In genomic region chr4:149690828-149691280, GRCm38 (mm10) we compare ENCODE assay signal across 16 mouse cellular contexts. TPM values are rescaled to one million over a fixed set of nuclear protein-coding genes. Genes with fewer than 3 reads are reported as not detected.
DNase-seq lines count a peak whose midpoint lies in the region; ATAC-seq and TF ChIP-seq lines count a peak whose summit lies in the region.
"Had no signal": no experiment of that assay in that cellular context is flagged by ENCODE, and none has a peak within 500 bp of the region (broad histone marks: within the 10 kb centered on the region; RNA-seq: fewer than 3 reads in every experiment).

No protein-coding gene starts in this region.

- H3K4me3 ChIP-seq in heart, embryonic 15.5 days, result no peak overlapping the region
- peak overlapping the region; percentile 3 to 7; a peak in 2 of 4 replicates for H3K4me3 ChIP-seq in MEL (ENCODE audit: control insufficient read depth in 1 of 2, insufficient read depth in 1 of 2, low read depth in 2 of 2, low read length in 2 of 2)
- no peak overlapping the region for H3K4me3 ChIP-seq in liver, embryonic 12.5 days
- H3K4me3 ChIP-seq: forebrain, embryonic 10.5 days; hindbrain, embryonic 12.5 days had no signal

- H3K4me1 ChIP-seq in heart, embryonic 15.5 days (replicated peaks), result peaks cover 17% of the 10 kb centered on the region
- peaks cover 29 to 38% of the 10 kb centered on the region in 2 experiments for H3K4me1 ChIP-seq in MEL (ENCODE audit: control insufficient read depth in 1 of 2, insufficient read depth in 2 of 2, low read length in 2 of 2)
- peaks cover 30% of the 10 kb centered on the region for H3K4me1 ChIP-seq in liver, embryonic 12.5 days

- H3K9me3 ChIP-seq in heart, embryonic 15.5 days (replicated peaks), result no peaks in the 10 kb centered on the region
- no peaks in the 10 kb centered on the region for H3K9me3 ChIP-seq in MEL (replicated peaks; ENCODE audit: insufficient read depth, low read length)
- H3K9me3 ChIP-seq in liver, embryonic 12.5 days (replicated peaks), result no peaks in the 10 kb centered on the region
- H3K9me3 ChIP-seq: forebrain, embryonic 10.5 days; hindbrain, embryonic 12.5 days had no signal

- TF ChIP-seq RAD21 in MEL (IDR thresholded peaks at IDR 0.05; ENCODE audit: low read depth, low read length), result no peak

- H3K79me2 ChIP-seq in MEL (ENCODE audit: control insufficient read depth, insufficient read depth, low read length, poor library complexity), result peaks cover 3% of the 10 kb centered on the region; the same call in 1 of the 2 replicates

- peak; percentile 50; the same call in 1 of the 2 replicates for ATAC-seq in heart, embryonic 15.5 days (replicated peaks; ENCODE audit: insufficient number of reproducible peaks, insufficient read depth, low FRiP score, low read depth)
- ATAC-seq in liver, embryonic 12.5 days, result peak; percentile 77
- no peak for ATAC-seq in CD4-positive, CD25-positive, alpha-beta regulatory T cell, adult 4 months
- ATAC-seq: intestine, embryonic 16.5 days had no signal

- no peak overlapping the region for H3K4me2 ChIP-seq in heart, embryonic 15.5 days
- peak overlapping the region; percentile 42 for H3K4me2 ChIP-seq in liver, embryonic 12.5 days
- H3K4me2 ChIP-seq: hindbrain, embryonic 12.5 days had no signal

- TF ChIP-seq POLR2A in MEL (IDR thresholded peaks at IDR 0.05; ENCODE audit: control insufficient read depth in 1 of 2, insufficient read depth in 1 of 2, low read depth in 1 of 2, low read length in 2 of 2, poor library complexity in 1 of 2), result no peak

- TF ChIP-seq CTCF in MEL (IDR thresholded peaks at IDR 0.05 in 2 of 3, conservative IDR thresholded peaks at IDR 0.05 in 1 of 3; ENCODE audit: control insufficient read depth in 1 of 3, insufficient read depth in 1 of 3, low read depth in 2 of 3, low read length in 3 of 3, poor library complexity in 1 of 3, severe bottlenecking in 1 of 3), result 0 out of 6 replicates have a peak, but pooled peaks of 1 of the 3 experiments have one; percentile 5

- peak; percentile 72 to 78 for TF ChIP-seq EP300 in MEL (IDR thresholded peaks at IDR 0.05; ENCODE audit: low read depth in 1 of 2, low read length in 2 of 2)

- DNase-seq in heart, adult 9 months (ENCODE audit: low spot score in 2 of 2), result no peak
- peak; percentile 71 for DNase-seq in 416B (ENCODE audit: low read depth)
- DNase-seq in MEL (ENCODE audit: low read depth, low spot score), result peak; percentile 86
- DNase-seq in lung, postnatal 4 days, result no peak
- no peak for DNase-seq in frontal cortex, postnatal 10 days (ENCODE audit: low spot score in 2 of 2)
- DNase-seq: adrenal gland, adult 2 months; cerebellum, adult 9-11 months; kidney, postnatal 25 days; left cerebral cortex, postnatal 4 days; right cerebral cortex, postnatal 25 days had no signal

- no peak overlapping the region for H3K9ac ChIP-seq in heart, embryonic 15.5 days
- H3K9ac ChIP-seq in MEL (ENCODE audit: control insufficient read depth, low read depth, low read length, poor library complexity, severe bottlenecking), result peak overlapping the region; percentile 41
- no peak overlapping the region; the same call in 1 of the 2 replicates for H3K9ac ChIP-seq in liver, embryonic 12.5 days
- H3K9ac ChIP-seq: hindbrain, embryonic 12.5 days had no signal

- no peaks in the 10 kb centered on the region for H3K36me3 ChIP-seq in heart, embryonic 15.5 days
- H3K36me3 ChIP-seq in MEL (ENCODE audit: control insufficient read depth in 1 of 2, insufficient read depth in 2 of 2, low read length in 2 of 2), result peaks cover 3 to 28% of the 10 kb centered on the region in 2 experiments; a peak in 2 of 4 replicates
- no peaks in the 10 kb centered on the region for H3K36me3 ChIP-seq in liver, embryonic 12.5 days
- H3K36me3 ChIP-seq: forebrain, embryonic 10.5 days; hindbrain, embryonic 12.5 days had no signal

- H3K27ac ChIP-seq in heart, embryonic 15.5 days, result peak overlapping the region; percentile 29
- H3K27ac ChIP-seq in MEL (ENCODE audit: control insufficient read depth, low read depth, low read length), result peak overlapping the region; percentile 90
- H3K27ac ChIP-seq in liver, embryonic 12.5 days, result peak overlapping the region; percentile 61
- H3K27ac ChIP-seq: forebrain, embryonic 10.5 days; hindbrain, embryonic 12.5 days had no signal

- H3K27me3 ChIP-seq in heart, embryonic 15.5 days, result no peaks in the 10 kb centered on the region
- no peaks in the 10 kb centered on the region for H3K27me3 ChIP-seq in MEL (ENCODE audit: control insufficient read depth in 1 of 2, insufficient read depth in 2 of 2, low read length in 2 of 2)
- no peaks in the 10 kb centered on the region for H3K27me3 ChIP-seq in liver, embryonic 12.5 days (replicated peaks)
- H3K27me3 ChIP-seq: hindbrain, embryonic 12.5 days had no signal

- 33% methylated on average over 8 of the region's 8 CpGs for WGBS in heart, embryonic 15.5 days
- 31% methylated on average over 8 of the region's 8 CpGs for WGBS in liver, embryonic 12.5 days (ENCODE audit: insufficient replicate concordance)

TF ChIP-seq in MEL, 35 proteins besides CTCF, POLR2A, EP300 and RAD21:
- peak; percentile 47; the same call in 1 of the 2 replicates for TF ChIP-seq RCOR1 (IDR thresholded peaks at IDR 0.05; ENCODE audit: low read depth, low read length)
- TF ChIP-seq TCF12 (IDR thresholded peaks at IDR 0.05; ENCODE audit: low read depth, low read length), result peak; percentile 83
- TF ChIP-seq MAZ (IDR thresholded peaks at IDR 0.05; ENCODE audit: low read depth, low read length), result no peak
- no peak for TF ChIP-seq MAFK (IDR thresholded peaks at IDR 0.05; ENCODE audit: borderline replicate concordance, low read depth, low read length)
- TF ChIP-seq GATA1 (IDR thresholded peaks at IDR 0.05; ENCODE audit: low read depth, low read length), result peak; percentile 52
- peak; percentile 89 for TF ChIP-seq TAL1 (IDR thresholded peaks at IDR 0.05; ENCODE audit: low read length)
- TF ChIP-seq POLR2AphosphoS2 (IDR thresholded peaks at IDR 0.05; ENCODE audit: low read length), result no peak
- no peak for TF ChIP-seq ZNF384 (IDR thresholded peaks at IDR 0.05; ENCODE audit: low read depth, low read length)
- TF ChIP-seq SMC3 (IDR thresholded peaks at IDR 0.05; ENCODE audit: low read depth, low read length), result no peak
- no peak for TF ChIP-seq KAT2A (conservative IDR thresholded peaks at IDR 0.05; ENCODE audit: low read depth, low read length)
- peak; percentile 67 for TF ChIP-seq MXI1 (IDR thresholded peaks at IDR 0.05; ENCODE audit: low read depth, low read length)
- TF ChIP-seq ETS1 (IDR thresholded peaks at IDR 0.05; ENCODE audit: low read depth, low read length), result peak; percentile 60
- TF ChIP-seq USF1 (IDR thresholded peaks at IDR 0.05; ENCODE audit: low read depth, low read length), result no peak
- TF ChIP-seq NELFE (IDR thresholded peaks at IDR 0.05; ENCODE audit: low read depth, low read length), result no peak
- no peak for TF ChIP-seq ZKSCAN1 (IDR thresholded peaks at IDR 0.05; ENCODE audit: low read depth, low read length)
- peak; percentile 58 for TF ChIP-seq BHLHE40 (IDR thresholded peaks at IDR 0.05; ENCODE audit: borderline replicate concordance, low read depth, low read length)
- 0 out of 2 replicates have a peak, but pooled peaks have one; percentile 25 for TF ChIP-seq MYB (IDR thresholded peaks at IDR 0.05; ENCODE audit: low read depth, low read length)
- TF ChIP-seq CHD1 (IDR thresholded peaks at IDR 0.05; ENCODE audit: low read depth, low read length), result no peak
- 0 out of 2 replicates have a peak, but pooled peaks have one; percentile 37 for TF ChIP-seq MYC (IDR thresholded peaks at IDR 0.05; ENCODE audit: low read depth, low read length)
- TF ChIP-seq E2F4 (IDR thresholded peaks at IDR 0.05; ENCODE audit: borderline replicate concordance, low read depth, low read length), result no peak
- no peak for TF ChIP-seq POLR2AphosphoS5 (IDR thresholded peaks at IDR 0.05; ENCODE audit: borderline replicate concordance, low read depth, low read length)
- no peak for TF ChIP-seq UBTF (IDR thresholded peaks at IDR 0.05; ENCODE audit: borderline replicate concordance, insufficient read depth, low read depth, low read length)
- peak; percentile 76 for TF ChIP-seq SIN3A (IDR thresholded peaks at IDR 0.05; ENCODE audit: low read length)

RNA-seq across cellular contexts. Expression of gene Pik3cd, which starts 11.5 kb away (rescaled TPM):
- polyA plus RNA-seq in heart, embryonic 15.5 days (2015; fragmentation: Nextera tagmentation; extraction: Ambion mirVana), result 3.1 and 8.4 TPM in 2 replicates
- total RNA-seq in MEL (2012; rRNA removed), result 45.7 and 45.9 TPM in 2 replicates
- polyA plus RNA-seq in MEL (2012; ENCODE audit: insufficient read depth in 1 of 2, insufficient read length in 2 of 2, low read depth in 1 of 2, low replicate concordance in 2 of 2, missing spikeins in 1 of 2), result 100 to 1,000 TPM in 1 of 2 experiments, 10 to 100 TPM in 1; 49.8 to 152 TPM
- 7.6 and 8.9 TPM in 2 replicates for polyA plus RNA-seq in liver, embryonic 12.5 days (2016; fragmentation: Nextera tagmentation; extraction: Ambion mirVana)
- polyA plus RNA-seq in CD4-positive, CD25-positive, alpha-beta regulatory T cell, adult 4 months (2017; shearing (Covaris generic)), result 100 to 1,000 TPM; 102 to 179 TPM

RNA-seq across cellular contexts. Expression of gene Tmem201, which starts 47.0 kb away (rescaled TPM):
- 42.5 and 46.6 TPM in 2 replicates for polyA plus RNA-seq in heart, embryonic 15.5 days (2015; fragmentation: Nextera tagmentation; extraction: Ambion mirVana)
- total RNA-seq in MEL (2012; rRNA removed), result 28.3 and 31.5 TPM in 2 replicates
- 10 to 100 TPM in 1 of 2 experiments, not detected in 1; 60.6 TPM for polyA plus RNA-seq in MEL (2012; ENCODE audit: insufficient read depth in 1 of 2, insufficient read length in 2 of 2, low read depth in 1 of 2, low replicate concordance in 2 of 2, missing spikeins in 1 of 2)
- polyA plus RNA-seq in liver, embryonic 12.5 days (2016; fragmentation: Nextera tagmentation; extraction: Ambion mirVana), result 12.8 and 13.8 TPM in 2 replicates
- polyA plus RNA-seq in CD4-positive, CD25-positive, alpha-beta regulatory T cell, adult 4 months (2017; shearing (Covaris generic)), result 1 to 10 TPM; 4.6 to 7.8 TPM

Comparison
In these comparisons a context has a peak if more than half of its experiments do, and no peak if none do; other contexts are left out.
1. H3K27ac ChIP-seq: peak in every context shown above with its lines; median percentile 90 in MEL; 61 in liver, embryonic 12.5 days; 29 in heart, embryonic 15.5 days.
2. H3K4me3 ChIP-seq: peak in MEL (2 of 2); none in heart, embryonic 15.5 days (single experiment) and liver, embryonic 12.5 days (single experiment).
3. DNase-seq: peak in 416B (single experiment) and MEL (single experiment); none in heart, adult 9 months (0 of 2), lung, postnatal 4 days (0 of 2) and frontal cortex, postnatal 10 days (0 of 2).